Mouse (Mus musculus): ENCODE measurements around the gene Csad. TPM values are rescaled to one million over a fixed set of nuclear protein-coding genes. Genes with fewer than 3 reads are reported as not detected.
A peak's percentile ranks its signal among the peaks of the same experiment; 100 is the strongest.
"Not testable (repeated sequence)": the region's sequence is repeated elsewhere in the genome, so short reads cannot be mapped to it uniquely, and the experiment has no call there.

Gene Csad
- polyA plus RNA-seq, 1 experiment from 2014 or later: 33.3 TPM

DNA sequence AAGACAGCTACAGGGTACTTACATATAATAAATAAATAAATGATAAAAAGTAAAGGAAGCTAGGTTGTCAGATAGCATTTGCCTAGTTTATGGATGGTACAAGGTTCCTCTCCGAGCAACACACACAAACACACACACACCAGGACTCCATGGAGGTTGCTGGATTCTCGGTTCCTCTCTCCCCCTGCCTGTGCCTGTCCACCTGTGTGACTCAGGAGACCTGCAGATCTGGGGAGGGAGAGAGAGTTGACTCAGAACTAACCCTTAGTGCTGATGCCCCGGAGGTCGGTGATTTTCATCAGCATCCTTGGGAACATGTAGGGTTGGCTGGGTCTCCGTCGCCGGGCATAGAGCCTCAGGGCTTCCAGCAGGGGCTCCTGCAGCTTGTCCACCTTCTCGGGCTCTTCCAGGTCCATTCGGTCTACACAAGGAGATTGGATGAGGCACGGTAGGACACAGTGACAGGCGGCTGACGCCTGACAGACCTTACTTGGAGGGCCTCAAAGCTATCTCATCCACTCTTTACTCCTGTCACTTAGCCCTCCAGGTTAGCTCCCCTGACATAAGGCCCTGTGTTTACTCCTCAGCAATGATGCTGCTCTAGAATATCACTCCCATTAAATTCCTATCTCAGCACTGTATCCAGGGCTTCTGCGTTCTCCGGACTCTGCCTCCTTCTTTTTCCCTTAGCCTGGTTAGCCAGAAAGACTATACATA, 34.2 kb upstream of the Csad start:
- Histone ChIP-seq H3K4me2 (replicated peaks) (no peak overlapping the region), H3K4me3 (replicated peaks; ENCODE audit: low read length) (no peak overlapping the region), H3K9ac (no peak overlapping the region), H3K27me3 (ENCODE audit: control insufficient read depth, insufficient read depth, low read length) (peaks cover 19% of the 10 kb centered on the region), H3K4me1 (replicated peaks; ENCODE audit: control insufficient read depth, insufficient read depth, low read length) (peaks cover 6% of the 10 kb centered on the region; the same call in 1 of the 2 replicates), H3K36me3 (replicated peaks; ENCODE audit: control insufficient read depth, insufficient read depth) (no peaks in the 10 kb centered on the region), H3K27ac (no peak overlapping the region), H3K9me3 (ENCODE audit: control insufficient read depth, low read length) (no peaks in the 10 kb centered on the region)
- ATAC-seq (ENCODE audit: low FRiP score) (no peak), DNase-seq (ENCODE audit: low spot score) (no peak)
- 92% methylated on average over 14 of the region's 14 CpGs for WGBS

DNA sequence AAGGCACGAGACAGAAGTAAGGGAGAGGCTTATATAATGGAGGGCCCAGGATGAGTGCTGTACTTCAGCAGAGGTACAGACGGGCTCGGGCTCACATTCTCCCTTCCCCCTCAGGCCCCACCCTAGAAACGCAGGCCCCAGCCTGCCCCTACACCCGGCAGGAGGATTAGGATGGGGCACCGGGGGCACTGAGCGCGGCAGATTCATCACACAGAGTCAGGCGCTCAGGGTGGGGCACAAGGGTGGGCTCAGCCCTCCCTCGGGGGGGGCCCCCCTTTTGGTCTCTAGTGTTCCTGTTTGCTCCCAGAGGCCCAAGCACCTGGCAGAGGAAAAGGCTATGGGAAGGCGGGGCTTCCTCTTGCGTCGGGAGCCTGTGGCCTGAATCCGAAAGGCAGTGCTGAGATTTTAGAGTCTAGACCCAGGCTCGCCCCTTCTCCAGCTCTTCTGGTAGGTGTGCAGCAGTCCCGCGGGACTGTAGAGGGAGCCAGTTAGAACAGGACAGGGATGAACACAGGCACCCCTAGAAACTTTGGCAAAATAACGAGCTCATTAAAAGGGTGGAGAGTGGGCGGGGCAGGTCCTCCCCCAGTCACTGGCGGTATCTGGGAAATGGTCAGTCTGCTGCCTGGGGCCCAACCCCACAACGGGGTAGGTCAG, 31.0 kb upstream of the Csad start:
- Histone ChIP-seq H3K27me3 (ENCODE audit: control insufficient read depth, insufficient read depth, low read length) (no peaks in the 10 kb centered on the region; the same call in 1 of the 2 replicates), H3K9ac (no peak overlapping the region), H3K27ac (no peak overlapping the region), H3K36me3 (replicated peaks; ENCODE audit: control insufficient read depth, insufficient read depth) (no peaks in the 10 kb centered on the region), H3K9me3 (ENCODE audit: control insufficient read depth, low read length) (no peaks in the 10 kb centered on the region), H3K4me1 (replicated peaks; ENCODE audit: control insufficient read depth, insufficient read depth, low read length) (no peaks in the 10 kb centered on the region), H3K4me3 (replicated peaks; ENCODE audit: low read length) (no peak overlapping the region), H3K4me2 (replicated peaks) (peak overlapping the region; percentile 17)
- ATAC-seq (ENCODE audit: low FRiP score) (no peak), DNase-seq (ENCODE audit: low spot score) (no peak)
- WGBS: 35% methylated on average over 20 of the region's 21 CpGs

DNA sequence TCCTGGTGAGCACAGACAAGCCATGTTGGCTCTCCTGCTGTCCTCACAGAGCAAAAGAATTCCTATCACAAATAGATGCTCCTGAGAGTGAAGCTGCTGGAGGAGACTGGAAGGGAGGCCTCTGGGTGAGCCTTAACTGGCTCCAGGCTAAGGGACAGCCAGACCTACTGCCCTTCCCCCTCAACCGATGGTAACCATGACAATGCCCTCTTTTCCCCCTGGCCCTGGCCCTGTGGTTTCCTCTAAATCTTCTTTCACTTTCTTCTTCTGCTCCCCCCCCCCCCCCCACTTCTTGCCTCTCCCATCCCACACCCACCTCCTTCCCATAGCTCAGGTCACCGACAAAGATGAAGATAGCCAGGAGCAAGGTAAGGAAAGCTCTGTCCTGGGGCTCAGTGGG, 29.4 kb upstream of the Csad start:
- Histone ChIP-seq H3K4me1 (replicated peaks; ENCODE audit: control insufficient read depth, insufficient read depth, low read length) (no peaks in the 10 kb centered on the region), H3K4me2 (replicated peaks) (no peak overlapping the region), H3K36me3 (replicated peaks; ENCODE audit: control insufficient read depth, insufficient read depth) (no peaks in the 10 kb centered on the region), H3K4me3 (replicated peaks; ENCODE audit: low read length) (no peak overlapping the region), H3K27ac (no peak overlapping the region), H3K27me3 (ENCODE audit: control insufficient read depth, insufficient read depth, low read length) (no peaks in the 10 kb centered on the region), H3K9me3 (ENCODE audit: control insufficient read depth, low read length) (no peaks in the 10 kb centered on the region), H3K9ac (no peak overlapping the region)
- 20% methylated on average over 2 of the region's 2 CpGs for WGBS
- DNase-seq (ENCODE audit: low spot score): no peak
- no peak for ATAC-seq (ENCODE audit: low FRiP score)

DNA sequence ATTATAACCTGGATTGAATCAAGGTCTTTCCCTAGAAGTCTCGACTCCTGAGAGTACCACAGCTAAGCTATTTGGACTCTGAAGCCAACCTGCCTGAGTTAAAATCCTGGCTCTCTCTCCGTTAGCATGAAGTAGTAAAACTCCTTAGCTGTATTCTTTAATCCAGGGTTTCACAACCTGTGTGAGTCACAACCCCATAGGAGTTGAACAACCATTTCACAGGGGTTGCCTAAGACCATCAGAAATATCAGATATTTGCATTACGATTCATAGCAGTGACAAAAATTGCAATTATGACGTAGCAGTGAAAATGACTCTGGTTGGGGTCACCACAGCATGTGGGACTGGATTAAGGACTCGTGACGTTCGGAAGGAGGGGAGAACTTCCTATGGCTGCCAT, 28.2 kb upstream of the Csad start:
- H3K27me3 ChIP-seq (ENCODE audit: control insufficient read depth, insufficient read depth, low read length): no peaks in the 10 kb centered on the region
- no peaks in the 10 kb centered on the region for H3K4me1 ChIP-seq (replicated peaks; ENCODE audit: control insufficient read depth, insufficient read depth, low read length)
- no peaks in the 10 kb centered on the region for H3K9me3 ChIP-seq (ENCODE audit: control insufficient read depth, low read length)
- no peak overlapping the region for H3K4me2 ChIP-seq (replicated peaks)
- DNase-seq (ENCODE audit: low spot score) (no peak), ATAC-seq (ENCODE audit: low FRiP score) (no peak)
- no peak overlapping the region for H3K9ac ChIP-seq
- no peaks in the 10 kb centered on the region for H3K36me3 ChIP-seq (replicated peaks; ENCODE audit: control insufficient read depth, insufficient read depth)
- no peak overlapping the region for H3K4me3 ChIP-seq (replicated peaks; ENCODE audit: low read length)
- 86% methylated on average over 7 of the region's 7 CpGs for WGBS
- H3K27ac ChIP-seq: no peak overlapping the region

DNA sequence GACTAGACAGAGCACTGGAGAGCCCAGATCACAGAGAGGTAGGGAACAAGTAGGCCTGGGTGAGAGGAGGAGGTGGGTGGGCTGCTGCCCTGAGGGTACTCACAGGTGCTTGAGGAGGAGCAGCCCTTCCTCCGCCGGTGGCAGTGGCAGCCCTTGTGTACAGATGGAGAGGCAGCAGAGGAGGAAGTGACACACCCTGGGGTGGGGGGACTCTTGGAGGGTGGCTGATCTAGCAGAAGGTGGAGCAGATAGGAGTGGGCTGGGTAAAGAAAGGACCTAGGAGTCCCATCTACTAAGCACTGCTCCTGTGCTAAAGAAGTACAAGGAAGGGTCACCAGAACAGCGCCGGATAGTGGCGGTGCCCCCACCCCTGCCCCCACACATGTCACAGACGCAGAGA, 27.2 kb upstream of the Csad start, which contains the start of gene Itgb7:
Itgb7 (minus strand) TSS at position 197 of the 400 bp plus-strand sequence.
- H3K27ac ChIP-seq: no peak within 1 kb of the TSS
- no peak within 1 kb of the TSS for H3K4me2 ChIP-seq (replicated peaks)
- no peak within 1 kb of the TSS for H3K9ac ChIP-seq
- H3K27me3 ChIP-seq (ENCODE audit: control insufficient read depth, insufficient read depth, low read length): no peaks in the 10 kb centered on the region
- H3K4me1 ChIP-seq (replicated peaks; ENCODE audit: control insufficient read depth, insufficient read depth, low read length): no peaks in the 10 kb centered on the region
- WGBS: 58% methylated on average over 6 of the region's 6 CpGs
- DNase-seq (ENCODE audit: low spot score): no peak
- no peaks in the 10 kb centered on the region for H3K9me3 ChIP-seq (ENCODE audit: control insufficient read depth, low read length)
- ATAC-seq (ENCODE audit: low FRiP score): 0 out of 2 replicates have a peak, but pooled peaks have one; percentile 24
- H3K36me3 ChIP-seq (replicated peaks; ENCODE audit: control insufficient read depth, insufficient read depth): no peaks in the 10 kb centered on the region
- no peak within 1 kb of the TSS for H3K4me3 ChIP-seq (replicated peaks; ENCODE audit: low read length)

DNA sequence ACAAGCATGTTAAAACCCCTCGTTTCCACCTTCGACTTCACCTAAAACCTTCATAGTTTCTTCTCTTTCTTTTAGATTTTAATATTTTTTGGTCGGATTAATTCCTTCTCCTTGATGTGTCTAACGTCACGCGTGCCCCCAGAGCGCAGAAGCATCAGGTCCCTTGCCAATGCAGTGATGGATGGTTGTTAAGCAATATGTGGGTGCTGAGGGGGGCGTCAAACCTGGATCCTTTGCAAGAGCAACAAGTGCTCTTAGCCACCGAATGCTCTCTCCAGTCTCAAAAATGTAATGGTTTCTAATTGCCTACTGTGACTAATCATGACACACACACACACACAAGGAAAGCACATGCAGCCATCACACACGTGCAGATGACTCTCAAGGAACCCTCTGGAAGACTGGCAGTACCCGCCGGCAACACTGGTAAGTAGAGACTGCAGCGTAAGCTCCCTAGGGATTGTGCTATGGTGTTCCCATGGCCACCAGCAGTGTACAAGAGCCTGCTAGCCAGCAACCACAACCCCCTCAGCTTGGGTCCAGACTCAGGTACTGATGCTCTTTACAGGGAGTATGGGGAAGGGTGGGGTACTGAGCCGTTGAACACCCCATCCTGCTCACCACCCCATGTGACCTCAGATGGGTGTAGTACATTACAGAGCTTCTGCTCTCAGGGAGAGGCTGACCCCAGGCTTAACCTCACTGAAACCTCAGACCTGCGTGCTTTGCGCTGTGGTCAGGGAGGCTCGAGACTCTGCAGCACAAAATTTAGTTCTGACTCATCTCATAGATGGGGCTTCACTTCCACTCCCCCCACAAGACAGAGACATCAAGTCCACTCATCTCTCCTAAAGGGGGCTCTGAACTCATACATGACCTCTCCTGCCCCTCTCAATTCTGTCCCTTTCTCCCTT, 26.1 kb upstream of the Csad start:
- H3K9me3 ChIP-seq (ENCODE audit: control insufficient read depth, low read length): no peaks in the 10 kb centered on the region
- no peaks in the 10 kb centered on the region for H3K36me3 ChIP-seq (replicated peaks; ENCODE audit: control insufficient read depth, insufficient read depth)
- H3K27ac ChIP-seq: no peak overlapping the region
- no peak overlapping the region for H3K4me3 ChIP-seq (replicated peaks; ENCODE audit: low read length)
- no peak overlapping the region for H3K4me2 ChIP-seq (replicated peaks)
- 82% methylated on average over 17 of the region's 17 CpGs for WGBS
- no peaks in the 10 kb centered on the region for H3K27me3 ChIP-seq (ENCODE audit: control insufficient read depth, insufficient read depth, low read length)
- no peak for DNase-seq (ENCODE audit: low spot score)
- H3K4me1 ChIP-seq (replicated peaks; ENCODE audit: control insufficient read depth, insufficient read depth, low read length): no peaks in the 10 kb centered on the region
- H3K9ac ChIP-seq: no peak overlapping the region
- no peak for ATAC-seq (ENCODE audit: low FRiP score)

DNA sequence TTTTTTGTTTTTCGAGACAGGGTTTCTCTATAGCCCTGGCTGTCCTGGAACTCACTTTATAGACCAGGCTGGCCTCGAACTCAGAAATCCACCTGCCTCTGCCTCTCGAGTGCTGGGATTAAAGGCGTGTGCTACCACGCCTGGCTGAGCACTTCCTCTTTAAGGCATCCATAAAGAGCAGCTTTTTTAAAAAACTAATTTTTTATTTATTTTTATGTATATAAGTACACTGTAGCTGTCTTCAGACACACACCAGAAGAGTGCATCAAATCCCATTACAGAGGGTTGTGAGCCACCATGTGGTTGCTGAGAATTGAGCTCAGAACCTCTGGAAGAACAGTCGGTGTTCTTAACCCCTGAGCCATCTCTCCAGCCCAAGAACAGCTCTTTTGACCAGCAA, 21.1 kb upstream of the Csad start:
- not testable (repeated sequence) for H3K4me2 ChIP-seq (replicated peaks); ATAC-seq (ENCODE audit: low FRiP score); DNase-seq (ENCODE audit: low spot score); H3K4me3 ChIP-seq (replicated peaks; ENCODE audit: low read length); H3K9ac ChIP-seq; H3K4me1 ChIP-seq (replicated peaks; ENCODE audit: control insufficient read depth, insufficient read depth, low read length); H3K27ac ChIP-seq; H3K9me3 ChIP-seq (ENCODE audit: control insufficient read depth, low read length); H3K36me3 ChIP-seq (replicated peaks; ENCODE audit: control insufficient read depth, insufficient read depth)
- WGBS: 71% methylated on average over 6 of the region's 6 CpGs
- H3K27me3 ChIP-seq (ENCODE audit: control insufficient read depth, insufficient read depth, low read length): peaks cover 24% of the 10 kb centered on the region

DNA sequence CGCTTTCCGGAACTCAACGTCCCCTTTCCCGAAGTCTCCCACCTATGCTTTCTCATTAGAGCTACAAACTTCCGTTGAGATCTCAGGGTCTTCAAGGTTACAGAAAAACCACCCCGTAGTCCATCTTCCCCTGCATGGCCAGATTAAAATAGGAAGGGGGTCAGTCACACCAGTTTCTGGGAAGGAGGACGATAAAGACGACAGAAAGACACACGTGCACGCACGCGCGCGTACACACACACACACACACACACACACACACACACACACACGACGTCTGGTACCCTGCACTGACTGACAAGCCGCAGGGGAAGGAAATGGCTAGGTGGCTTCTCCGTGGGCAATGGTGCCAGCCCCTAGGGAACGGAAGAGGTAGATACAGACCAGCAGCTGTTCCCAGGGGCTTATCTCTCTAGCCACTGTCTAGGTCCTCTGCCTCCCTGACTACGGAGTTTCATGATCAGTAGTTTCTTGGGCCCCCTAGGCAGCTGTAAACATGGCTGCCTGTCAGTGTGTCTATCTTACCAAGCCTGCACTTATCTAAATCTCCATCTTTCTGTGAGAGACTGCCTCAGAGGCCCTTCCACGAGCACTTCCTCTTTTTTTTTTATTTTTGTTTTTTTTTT, 20.6 kb upstream of the Csad start:
- Histone ChIP-seq H3K9me3 (ENCODE audit: control insufficient read depth, low read length) (no peaks in the 10 kb centered on the region), H3K4me3 (replicated peaks; ENCODE audit: low read length) (peak overlapping the region; percentile 33), H3K36me3 (replicated peaks; ENCODE audit: control insufficient read depth, insufficient read depth) (no peaks in the 10 kb centered on the region), H3K27ac (no peak overlapping the region), H3K27me3 (ENCODE audit: control insufficient read depth, insufficient read depth, low read length) (peaks cover 24% of the 10 kb centered on the region), H3K4me2 (replicated peaks) (peak overlapping the region; percentile 66), H3K9ac (0 out of 2 replicates have a peak overlapping the region, but pooled peaks have one; percentile 39), H3K4me1 (replicated peaks; ENCODE audit: control insufficient read depth, insufficient read depth, low read length) (no peaks in the 10 kb centered on the region)
- no peak for ATAC-seq (ENCODE audit: low FRiP score)
- WGBS: 24% methylated on average over 20 of the region's 21 CpGs
- DNase-seq (ENCODE audit: low spot score): no peak
